Mouse (Mus musculus): Measurements from ENCODE around the gene Itih5.
A peak's percentile ranks its signal among the peaks of the same experiment; 100 is the strongest.

Gene Itih5

DNA sequence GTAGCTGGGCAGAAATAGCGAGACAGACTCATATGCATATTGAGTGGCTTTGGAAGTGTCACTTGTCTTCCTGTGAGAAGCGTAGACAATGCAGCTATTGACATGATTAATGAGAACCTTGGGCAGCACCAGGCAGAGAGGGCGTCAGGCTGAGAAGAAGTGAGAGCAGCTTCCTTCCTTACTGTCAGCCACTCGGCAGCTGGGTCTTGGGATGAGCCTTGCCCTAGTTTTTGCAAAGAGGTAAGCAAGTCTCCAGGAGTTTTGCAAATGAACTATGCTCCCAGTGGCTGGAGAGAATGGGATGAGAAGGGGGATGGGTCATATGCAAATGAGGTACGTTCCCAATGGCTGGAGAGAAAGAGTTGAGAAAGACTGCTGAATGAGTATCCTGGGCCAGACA is 109.4 kb downstream of the Itih5 start:
- DNase-seq (ENCODE audit: low spot score), result no peak

DNA sequence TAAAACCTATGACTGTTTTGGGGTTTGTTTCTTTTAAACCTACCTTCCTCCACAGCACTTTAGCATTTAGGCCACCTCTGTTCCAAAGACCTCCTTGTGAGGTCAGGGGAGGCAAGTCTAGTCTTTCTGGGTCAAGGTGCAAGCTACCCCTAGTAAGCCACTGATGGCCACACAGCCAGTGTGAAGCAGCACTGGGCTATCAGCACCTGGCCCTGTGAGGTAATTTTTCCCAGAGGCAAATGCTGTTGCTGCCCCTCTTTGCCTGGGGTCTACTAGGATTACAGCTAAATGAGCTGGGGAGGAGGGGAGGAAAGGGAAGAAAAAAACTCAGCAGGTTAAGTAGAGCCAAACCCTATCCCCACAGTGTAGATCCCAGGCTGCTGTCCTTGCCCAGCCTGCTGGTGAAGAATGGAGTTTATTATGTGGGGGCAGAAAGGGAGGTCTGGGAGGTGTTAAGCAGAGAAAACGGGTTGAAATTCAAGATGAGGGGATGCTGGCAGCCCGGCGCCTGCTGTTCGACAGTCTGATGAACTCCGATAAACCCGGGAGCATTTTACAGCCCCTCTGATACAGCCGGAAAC is 110.6 kb downstream of the Itih5 start:
- DNase-seq (ENCODE audit: low spot score), result no peak

DNA sequence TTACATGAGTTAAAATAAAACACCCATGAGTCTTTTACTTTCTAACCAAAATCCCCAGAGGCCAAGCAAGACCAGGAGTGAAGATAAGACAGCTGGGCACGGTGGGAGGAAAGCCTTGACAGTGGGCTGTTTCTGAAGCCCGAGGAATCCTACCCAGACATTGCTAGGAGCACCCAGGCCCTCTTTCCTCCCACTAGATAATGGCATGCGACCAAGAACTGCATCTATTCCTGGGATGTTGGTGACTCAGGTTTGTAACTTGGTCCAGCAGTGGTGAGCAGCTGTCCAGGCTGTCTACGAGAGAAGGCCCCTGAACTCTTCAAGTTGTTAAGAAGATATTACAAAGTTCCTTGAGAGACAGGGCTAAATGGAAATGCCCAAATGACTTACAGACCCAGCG is 112.5 kb downstream of the Itih5 start:
- no peak for DNase-seq (ENCODE audit: low spot score)

DNA sequence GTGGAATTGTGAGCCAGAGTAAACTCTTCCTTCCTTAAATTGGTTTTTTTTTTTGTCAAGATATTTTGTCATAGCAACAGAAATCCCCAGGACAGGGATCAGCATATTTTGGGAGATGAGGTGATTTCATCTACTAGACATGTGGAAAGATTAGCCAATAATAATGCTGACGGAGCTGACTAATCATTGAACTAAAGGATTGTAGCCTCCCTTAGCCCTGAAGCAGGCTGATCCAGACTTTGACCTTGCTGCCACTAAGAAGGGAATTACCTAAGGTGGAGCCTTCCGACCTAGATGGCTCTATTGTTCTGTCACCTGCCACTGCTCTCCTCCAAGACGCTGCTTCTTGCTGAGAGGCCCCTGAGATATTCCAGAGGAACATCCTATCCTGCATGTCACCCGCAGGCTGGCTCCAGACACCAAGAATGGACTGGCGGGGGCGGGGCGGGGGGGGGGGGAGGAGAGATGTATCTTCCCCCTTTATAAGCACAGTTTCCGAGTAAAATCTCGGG is 119.3 kb downstream of the Itih5 start:
- no peak for DNase-seq (ENCODE audit: low spot score)

DNA sequence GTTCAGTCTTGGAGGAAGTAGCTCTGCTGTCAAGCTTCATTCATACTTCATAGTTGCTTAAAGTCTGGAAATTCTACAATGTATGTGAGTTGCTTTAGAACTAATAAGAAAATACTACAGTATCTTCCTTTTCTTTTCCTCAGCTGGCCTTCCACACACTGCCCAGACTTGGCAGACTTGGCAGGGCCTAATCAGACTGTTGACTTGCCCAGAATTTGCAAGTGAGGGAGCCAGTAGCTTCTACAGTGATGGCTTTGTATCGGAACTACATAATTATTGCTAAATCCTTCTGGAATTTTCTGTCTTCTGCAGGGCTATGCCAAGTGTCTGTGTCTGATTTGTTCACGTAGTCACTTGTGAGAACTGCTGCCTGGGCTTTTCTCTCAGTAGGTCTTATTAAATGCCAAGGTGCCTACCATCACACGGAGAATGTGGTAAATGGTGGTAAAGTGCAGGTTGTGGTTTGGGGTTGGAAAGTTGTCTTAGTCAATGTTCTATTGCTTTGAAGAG is 120.2 kb downstream of the Itih5 start:
- no peak for DNase-seq (ENCODE audit: low spot score)

- peak; percentile 58 for DNase-seq (ENCODE audit: low spot score)
These were observed 122.8 kb downstream of the Itih5 start for GRCm38 (mm10) chr2:10276194-10276593.

DNA sequence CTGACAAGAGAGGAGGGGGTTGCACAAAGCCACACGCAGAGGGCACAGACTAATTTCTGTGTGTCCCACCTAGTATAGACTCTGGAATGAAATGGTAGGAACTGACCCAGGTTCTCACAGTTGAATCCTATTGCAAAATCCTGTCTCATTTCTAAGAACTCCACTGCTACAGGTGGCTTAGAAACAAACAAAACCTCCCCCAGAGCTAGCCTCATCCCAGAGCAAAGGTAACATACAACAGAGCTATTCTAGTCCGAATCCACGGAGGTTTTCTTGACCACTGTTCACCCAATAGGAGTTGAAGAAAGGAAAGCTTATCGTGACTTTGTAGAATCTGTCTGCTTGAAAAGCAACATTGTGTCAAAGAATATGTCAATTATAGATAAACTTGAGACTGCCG is 130.3 kb downstream of the Itih5 start:
- DNase-seq (ENCODE audit: low spot score), result no peak

GRCm38 (mm10) chr2:10284636-10285270 is 131.4 kb downstream of the Itih5 start:
- peak; percentile 38 for DNase-seq (ENCODE audit: low spot score)

GRCm38 (mm10) chr2:10285975-10286374 is 132.6 kb downstream of the Itih5 start:
- no peak for DNase-seq (ENCODE audit: low spot score)

- DNase-seq (ENCODE audit: low spot score), result peak; percentile 86
These were observed 134.9 kb downstream of the Itih5 start for GRCm38 (mm10) chr2:10288142-10288831.

DNA sequence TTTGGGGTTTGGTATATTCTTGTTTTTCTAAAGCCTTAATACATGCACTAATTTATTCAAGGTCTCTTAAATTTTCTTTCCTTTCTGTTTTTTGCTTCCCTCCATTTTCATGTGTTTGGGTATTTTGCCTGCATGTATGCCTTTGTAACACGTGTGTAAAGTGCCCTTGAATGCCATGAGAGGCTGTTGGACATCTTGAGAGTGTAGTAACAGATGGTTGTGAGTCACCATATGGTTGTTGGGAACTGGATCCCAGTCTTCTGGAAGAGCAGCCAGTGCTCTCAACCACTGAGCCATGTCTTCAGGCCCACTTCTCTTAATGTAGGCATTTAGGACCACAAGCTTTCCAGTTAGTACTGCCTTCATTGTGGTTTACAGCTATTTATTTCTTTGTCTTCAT is 135.5 kb downstream of the Itih5 start:
- DNase-seq (ENCODE audit: low spot score), result no peak

GRCm38 (mm10) chr2:10290115-10290514 is 136.7 kb downstream of the Itih5 start:
- DNase-seq (ENCODE audit: low spot score), result no peak

DNA sequence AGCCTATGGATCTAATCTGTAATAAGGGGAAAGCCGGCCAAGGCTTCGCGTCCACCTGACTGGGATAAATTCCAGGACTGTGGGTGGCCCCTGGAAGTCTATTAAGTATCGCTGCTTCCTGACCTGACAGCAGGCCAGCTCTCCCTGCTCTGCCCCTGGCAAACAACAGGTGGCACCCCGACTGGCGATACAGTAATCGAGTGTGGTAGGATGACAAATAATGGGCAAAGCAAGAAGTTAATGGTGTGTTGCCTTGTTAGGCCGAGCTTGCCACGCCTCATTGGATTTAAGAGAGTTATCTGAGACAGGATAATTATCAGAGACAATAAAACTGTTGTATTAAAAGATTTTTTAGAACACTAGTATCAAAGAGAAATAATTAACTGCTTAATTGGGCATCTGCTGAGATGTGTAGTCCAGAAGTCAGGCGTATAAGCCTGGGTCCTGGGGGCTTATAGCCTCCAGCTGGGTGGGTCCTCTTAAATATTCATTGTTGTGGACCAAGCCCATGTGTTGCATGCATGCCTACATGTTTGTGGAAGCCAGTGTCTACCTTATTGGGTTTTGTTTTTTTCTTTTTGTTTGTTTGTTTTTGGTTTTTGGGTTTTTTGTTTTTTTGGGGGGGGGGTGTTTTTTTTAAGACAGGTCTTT is 140.3 kb downstream of the Itih5 start:
- DNase-seq (ENCODE audit: low spot score), result no peak

- DNase-seq (ENCODE audit: low spot score), result no peak
These were observed 142.5 kb downstream of the Itih5 start for GRCm38 (mm10) chr2:10295908-10296307.

- no peak for DNase-seq (ENCODE audit: low spot score)
These were observed 146.9 kb downstream of the Itih5 start for GRCm38 (mm10) chr2:10300244-10300643.

GRCm38 (mm10) chr2:10300771-10301170 is 147.4 kb downstream of the Itih5 start:
- no peak for DNase-seq (ENCODE audit: low spot score)

DNA sequence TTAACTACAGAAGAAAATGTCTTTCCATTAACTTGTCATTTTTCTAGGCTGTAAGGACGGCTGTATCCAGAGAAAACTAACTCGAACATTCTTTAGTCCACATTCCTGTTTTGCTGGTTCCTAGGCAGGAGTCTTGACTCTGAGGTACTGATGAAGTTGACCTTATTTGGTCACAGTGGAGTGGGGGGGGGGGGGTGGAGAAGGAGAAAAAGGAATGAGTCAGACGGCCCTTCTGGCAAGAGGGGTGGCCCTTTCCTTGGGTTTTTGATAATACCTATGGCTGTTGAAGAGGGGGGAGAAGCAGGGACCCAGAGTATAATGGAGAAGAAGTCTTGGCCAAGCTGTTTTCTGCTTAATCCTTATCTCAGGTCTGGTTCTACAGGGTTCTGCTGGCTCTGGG is 148.0 kb downstream of the Itih5 start:
- DNase-seq (ENCODE audit: low spot score), result no peak

DNA sequence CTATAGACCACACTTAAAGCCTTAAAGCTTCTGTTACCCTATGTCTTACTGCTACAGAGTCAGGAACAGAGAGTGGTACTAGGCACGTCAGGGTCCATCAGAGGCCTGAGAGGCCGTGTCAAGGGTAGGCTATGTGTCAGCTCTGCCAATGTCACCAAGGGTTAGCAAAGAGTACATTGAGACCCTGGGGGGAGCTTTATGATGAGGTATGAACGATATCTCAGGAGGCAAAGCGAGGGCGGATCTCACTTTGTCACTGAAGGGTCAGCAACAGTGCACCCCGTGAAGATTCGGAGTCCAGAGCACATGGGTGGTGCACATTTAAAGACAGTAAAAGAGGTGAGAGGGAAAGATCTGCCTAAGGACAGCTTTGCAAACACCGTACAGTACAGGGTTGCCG is 148.6 kb downstream of the Itih5 start:
- DNase-seq (ENCODE audit: low spot score), result no peak

GRCm38 (mm10) chr2:10304911-10305310 is 151.5 kb downstream of the Itih5 start:
- no peak for DNase-seq (ENCODE audit: low spot score)

All from layer of hippocampus, adult 11-12 months (tissue).